Mouse (Mus musculus): ENCODE results near the gene Hist1h2ba.

The Hist1h2ba gene

DNA sequence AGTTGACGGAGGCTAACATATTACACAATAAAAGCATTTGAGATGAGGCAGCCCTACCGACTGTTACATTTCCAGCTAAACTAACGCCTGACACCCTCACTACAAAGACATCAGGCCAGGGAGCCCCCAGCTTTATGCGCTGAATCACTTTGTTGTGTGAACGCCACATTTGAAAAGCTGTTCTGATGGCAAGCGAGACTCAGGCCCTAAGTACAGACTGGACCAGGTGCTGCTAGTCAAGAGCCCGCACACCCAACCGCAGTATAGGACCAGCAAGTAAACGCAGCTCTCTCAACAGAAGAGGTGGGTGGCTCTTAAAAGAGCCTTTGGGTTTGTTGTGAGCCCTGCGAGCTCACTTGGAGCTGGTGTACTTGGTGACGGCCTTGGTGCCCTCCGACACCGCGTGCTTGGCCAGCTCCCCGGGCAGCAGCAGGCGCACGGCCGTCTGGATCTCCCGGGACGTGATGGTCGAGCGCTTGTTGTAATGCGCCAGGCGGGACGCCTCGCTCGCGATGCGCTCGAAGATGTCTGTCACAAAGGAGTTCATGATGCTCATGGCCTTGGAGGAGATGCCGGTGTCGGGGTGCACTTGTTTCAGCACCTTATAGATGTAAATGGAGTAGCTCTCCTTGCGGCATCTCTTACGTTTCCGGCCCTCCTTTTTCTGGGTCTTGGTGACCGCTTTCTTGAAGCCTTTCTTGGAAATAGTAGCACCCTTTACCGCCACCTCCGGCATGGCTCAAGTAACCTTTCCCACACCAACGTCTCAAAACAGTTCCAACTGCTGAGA is at the start of gene Hist1h2ba:
Gene Hist1h2ba (minus strand): TSS at position 736 of the 790 bp plus-strand sequence.
- DNase-seq, result no peak

DNA sequence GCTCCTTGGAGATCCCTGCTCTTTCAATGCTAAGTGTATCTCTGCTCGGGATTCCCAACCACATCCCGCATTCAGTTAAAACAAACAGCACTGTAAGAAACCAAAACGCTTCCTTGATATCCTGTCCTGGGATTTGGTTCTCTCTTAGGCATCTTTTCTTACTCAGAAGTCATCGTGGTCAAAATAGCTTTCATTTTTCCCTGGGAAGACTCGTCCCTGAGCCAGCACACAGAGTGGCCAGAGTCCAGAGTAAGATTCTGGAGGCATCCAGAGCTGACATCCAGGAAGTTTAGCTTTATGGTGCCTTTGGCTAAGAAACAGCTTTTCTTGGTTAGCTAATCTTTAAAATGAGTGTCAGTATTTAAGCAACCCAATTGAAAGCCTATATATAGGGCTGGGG is 38.3 kb upstream of the Hist1h2ba start:
- no peak for DNase-seq

DNA sequence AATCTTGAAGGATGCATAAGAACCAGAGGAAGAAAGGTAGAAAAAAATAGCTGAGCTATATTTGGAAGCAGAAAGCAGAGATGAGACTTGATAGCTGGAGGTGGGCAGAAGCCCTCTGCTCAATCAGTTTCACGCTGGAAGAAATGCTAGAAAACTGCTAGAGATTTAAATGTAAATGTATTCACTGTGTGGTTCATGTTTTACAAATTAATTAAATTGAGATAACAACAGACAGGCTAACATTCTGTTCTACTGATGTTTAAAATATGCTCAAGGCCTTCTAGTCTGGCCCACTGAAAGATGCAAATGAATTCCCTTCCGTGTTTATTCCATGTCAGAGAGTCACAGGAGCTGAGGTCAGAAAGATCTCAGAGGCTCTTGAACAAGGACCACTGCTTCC is 37.9 kb upstream of the Hist1h2ba start:
- no peak for DNase-seq

DNA sequence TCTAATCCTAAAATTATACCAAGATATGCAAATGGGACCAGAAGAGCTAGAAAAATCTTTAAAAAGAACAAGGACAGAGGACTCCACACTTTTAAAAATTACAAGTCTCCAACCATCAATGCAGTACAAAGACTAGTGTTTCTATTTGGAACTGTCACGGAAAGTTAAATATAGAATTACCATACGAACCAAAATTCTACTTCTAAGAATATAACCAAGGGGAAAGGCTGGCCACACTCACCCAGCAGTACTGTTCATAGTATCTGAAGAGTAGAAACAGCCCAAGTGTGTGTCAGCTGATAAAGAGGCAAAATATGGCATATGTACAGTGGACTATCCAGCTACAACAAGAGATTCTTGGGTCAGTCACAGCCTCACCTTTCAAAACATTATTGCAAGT is 31.0 kb upstream of the Hist1h2ba start:
- DNase-seq, result no peak

DNA sequence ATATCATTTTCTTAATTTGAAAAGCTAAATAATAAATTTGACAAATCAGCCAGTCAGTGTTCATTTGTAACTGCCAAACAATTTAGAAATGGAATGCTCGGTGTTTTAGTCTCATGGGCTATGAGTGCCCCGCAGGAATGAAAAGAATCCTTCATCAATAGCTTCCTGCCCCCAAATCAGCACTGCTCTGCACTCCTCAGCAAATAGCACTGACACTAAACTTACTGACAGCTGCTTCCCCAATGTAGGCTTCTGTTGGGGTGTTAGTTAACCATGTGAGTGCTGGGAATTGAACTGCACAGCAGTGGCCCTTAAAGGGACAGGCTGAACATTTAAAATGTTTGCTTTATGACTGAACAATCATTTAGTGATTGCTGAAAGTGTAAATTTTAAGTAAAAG is 25.8 kb upstream of the Hist1h2ba start:
- no peak for DNase-seq

DNA sequence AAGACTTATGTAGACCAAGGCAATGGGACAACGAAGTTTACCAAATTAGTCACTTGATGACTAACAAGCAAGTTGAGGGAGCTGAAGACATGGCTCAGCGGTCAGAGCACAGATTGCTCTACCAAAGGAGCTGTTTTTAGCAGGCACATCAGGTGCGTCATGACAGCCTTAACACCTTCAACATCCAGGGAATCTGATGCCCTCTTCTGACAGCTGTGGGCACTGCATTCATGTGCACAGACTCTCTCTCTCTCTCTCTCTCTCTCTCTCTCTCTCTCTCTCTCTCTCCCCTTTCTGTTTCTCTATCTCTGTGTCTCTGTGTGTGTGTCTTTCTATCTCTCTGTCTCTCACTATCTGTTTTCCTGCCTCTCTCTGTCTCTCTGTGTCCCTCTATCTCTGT is 17.0 kb upstream of the Hist1h2ba start:
- DNase-seq, result peak; percentile 61

DNA sequence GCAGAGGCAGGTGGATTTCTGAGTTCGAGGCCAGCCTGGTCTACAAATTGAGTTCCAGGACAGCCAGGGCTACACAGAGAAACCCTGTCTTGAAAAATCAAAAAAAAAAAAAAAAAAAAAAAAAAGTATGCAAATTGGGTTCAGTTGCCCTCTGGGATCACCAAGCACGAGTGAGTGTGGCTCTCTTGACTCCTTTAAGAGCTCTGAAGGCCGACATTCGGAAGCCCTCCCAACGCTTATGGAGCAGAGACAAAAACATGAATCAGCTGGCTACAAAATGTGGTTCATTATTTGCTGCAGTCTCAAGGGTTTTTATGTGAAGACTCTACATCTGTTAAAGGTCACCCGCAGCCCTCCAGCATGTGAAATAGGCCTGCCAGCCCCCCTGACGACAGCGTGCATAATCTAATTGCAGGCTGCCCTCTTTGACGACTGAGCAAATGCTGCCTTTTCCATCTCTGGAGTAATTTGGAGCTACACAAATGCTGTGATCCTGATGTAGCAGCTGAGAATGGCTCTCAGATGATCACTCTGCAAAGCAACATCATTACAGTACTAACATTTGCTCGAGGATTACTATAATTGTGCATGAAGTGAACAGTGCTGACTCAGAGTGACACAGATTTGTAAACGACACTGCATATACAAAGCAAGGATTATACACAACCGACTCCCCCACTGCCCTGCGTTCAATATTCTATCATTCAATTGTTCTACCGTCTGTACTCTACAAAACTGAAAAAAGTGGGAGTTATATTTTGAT is 15.7 kb upstream of the Hist1h2ba start:
- peak in 1 of 2 experiments; percentile 4 for DNase-seq

DNA sequence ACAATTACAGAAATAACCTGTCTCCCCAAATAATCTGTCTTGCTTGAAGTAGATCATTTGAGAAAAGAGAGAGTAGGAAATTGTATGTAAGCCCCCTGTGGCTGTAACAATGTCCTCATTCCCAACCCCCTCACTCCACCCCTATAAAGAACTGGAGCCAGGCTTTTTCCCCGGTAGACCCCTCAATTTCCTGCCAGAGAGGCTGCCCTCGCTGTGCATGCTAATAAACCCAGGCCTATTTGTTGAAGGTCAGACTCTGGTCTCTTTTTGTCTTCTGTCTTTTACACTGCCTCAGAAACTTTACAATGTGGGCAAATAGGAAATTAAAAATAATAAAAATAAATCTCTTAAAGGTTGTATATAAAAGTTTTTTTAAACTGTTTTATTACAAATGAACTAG is 12.3 kb upstream of the Hist1h2ba start:
- no peak for DNase-seq

DNA sequence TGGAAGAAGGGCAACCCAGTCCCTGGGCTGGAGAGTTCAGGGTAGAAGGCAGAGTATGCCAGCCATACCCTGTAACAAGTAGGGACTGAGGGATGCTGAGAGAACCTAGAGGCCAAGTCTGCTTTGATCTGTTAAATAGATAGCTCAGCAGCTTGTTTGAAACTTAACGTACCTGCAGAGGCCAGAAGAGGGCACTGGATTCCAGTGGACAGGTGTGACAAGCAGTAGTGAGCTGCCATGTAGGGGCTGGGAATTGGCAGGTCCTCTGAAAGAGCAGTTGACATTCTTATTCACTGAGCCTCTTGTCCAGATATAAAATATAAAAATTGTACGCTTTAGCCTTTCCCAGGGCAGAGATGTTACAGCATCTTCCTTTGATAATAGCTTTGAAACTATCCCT is 8.9 kb upstream of the Hist1h2ba start:
- peak in 1 of 2 experiments; percentile 17 for DNase-seq

DNA sequence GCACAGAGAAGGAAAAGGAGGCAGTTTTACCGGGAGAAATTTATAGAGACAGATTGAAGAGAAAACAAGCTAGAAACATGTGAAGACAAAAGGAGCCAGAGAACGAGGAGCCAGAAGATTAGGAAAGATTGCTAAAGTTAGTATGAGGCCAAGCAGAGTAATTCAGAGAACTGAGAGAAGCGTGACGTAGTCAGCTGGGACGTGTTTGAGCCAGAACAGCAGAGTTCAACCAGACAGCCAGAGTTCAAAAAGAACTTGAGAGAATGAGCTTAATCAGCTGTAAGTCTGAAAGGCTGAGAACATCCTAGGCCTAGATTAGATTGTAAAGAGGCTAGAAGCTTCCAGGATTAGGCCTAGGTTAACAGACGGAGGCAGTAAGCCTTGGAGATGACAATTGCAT is 6.3 kb upstream of the Hist1h2ba start:
- DNase-seq, result no peak

DNA sequence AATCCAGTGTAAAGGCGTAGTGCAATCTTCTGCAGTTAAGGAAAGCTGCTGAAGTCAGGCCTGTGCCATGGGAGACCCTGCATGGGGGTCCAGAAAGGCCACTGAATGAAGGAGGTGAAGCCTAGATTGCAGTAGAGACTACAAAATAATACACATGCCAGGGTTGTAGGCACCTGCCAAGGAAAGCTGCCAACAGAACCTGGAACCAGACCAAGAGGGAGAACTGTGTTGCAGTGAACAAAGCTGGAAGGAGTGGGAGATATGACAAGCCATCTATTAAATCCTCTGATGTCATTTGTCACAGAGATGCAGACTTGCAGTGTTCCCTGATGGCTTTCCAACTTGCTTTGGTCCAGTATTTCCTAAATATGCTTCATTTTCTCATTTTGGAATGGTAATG is 4.7 kb upstream of the Hist1h2ba start:
- DNase-seq, result no peak

DNA sequence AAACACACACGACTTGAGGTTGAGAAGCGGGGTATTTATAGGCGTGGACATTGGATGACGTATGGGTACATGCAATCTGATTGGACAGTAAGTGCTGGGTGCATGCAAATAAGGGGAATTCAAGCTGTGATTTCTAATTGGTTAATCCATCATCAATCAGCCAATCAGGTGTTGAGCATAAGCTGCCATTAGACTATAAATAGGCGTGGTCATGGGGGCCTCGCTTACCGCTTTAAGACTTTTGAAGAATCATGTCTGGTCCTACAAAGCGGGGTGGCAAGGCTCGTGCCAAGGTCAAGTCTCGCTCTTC is 210 bp upstream of the Hist1h2ba start, which contains the start of gene Hist1h2aa:
Gene Hist1h2aa (plus strand): TSS at position 252 of the 310 bp plus-strand sequence.
- no peak for DNase-seq

DNA sequence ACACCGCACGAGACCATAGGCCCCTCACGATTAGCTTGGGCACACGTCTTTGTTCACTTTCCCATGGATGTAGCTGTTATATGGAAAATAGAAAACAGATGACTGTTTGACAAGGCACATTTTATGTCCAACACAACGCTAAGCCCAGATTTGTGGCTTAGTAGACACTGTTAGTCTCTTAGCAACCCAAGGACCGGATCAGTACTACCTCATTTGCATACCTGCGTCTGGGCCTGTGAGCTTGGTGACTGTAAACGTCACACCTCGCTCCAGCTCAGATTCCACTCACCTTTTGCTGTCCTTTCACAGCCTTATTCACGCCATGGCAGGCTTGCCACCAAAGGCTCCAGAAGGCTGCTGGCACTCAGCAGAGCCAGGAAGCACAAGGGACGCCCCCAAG is 3.1 kb downstream of the Hist1h2ba start:
- DNase-seq, result no peak

DNA sequence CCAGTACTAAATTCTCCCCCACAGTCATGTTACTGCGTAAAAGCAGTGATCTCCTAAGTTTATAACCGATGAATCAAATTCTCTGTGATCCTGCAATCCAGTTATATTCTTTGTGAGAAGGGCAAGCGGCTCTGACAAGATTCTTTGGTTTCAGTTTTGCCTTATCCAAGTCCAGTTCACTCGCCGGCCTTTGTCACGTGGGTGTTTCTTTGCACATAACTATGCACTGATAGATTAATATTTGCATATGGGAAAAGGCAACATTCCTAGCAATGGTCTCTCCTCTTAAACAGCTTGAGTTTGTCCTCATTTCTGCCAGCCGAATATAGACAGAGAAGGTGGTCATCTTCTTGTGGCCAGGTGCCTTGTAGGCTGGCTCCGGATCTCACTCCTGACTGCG is 3.5 kb downstream of the Hist1h2ba start:
- no peak for DNase-seq

DNA sequence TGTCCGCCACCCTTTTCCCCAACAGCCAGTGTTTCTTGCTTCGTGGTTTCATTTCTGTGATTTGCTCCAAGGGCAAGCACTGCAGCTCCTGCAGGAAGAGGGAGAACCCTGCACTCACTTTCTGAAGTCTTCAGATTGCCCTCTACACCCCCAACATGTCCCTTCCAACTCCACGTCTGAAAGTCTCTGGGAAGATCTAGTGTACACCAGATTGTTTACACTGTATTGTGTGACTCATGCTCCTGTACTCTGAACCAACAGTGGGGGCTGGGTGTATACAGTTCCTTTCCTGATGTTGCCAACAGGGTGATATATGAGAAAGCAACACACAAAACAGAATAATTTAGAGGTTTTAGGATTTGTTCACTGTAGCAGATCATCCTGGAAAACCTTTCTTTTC is 5.3 kb downstream of the Hist1h2ba start:
- DNase-seq, result no peak

DNA sequence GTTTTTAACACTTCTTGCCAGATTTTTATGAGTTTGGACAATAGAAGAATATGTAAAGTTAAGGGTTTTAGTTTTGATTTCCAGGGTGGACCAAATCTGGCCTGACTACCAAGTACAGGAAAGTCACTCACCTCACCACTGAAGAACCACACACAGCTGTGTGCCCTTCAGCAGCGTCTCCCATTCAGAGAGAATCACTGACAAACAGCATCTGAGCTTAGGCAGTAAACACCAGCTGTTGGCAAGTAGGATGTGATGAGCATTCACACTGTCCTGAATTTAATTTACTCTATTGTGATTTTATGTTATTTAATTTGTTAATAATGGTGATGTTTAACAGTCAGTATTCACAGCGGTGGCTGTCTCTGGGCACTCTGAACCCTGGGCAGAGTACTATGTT is 8.2 kb downstream of the Hist1h2ba start:
- no peak for DNase-seq

DNA sequence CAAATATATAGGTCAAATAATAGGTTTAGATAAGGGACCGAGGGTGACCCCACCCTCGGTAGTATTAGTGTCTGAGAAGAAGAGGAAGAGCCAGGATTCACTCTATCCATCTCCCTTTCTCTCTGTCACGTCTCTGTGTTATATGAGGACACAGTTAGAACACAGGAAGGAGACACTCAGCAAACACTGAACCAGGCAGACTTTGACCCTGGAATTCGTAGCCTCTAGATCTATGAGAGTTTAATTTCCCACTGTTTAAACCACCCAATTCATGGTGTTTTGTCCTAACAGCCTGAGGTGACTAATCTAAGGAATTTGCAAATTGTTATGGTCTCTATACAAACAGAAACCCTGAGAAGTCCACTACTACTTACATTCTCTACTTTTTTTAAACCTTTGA is 16.3 kb downstream of the Hist1h2ba start:
- DNase-seq, result no peak

DNA sequence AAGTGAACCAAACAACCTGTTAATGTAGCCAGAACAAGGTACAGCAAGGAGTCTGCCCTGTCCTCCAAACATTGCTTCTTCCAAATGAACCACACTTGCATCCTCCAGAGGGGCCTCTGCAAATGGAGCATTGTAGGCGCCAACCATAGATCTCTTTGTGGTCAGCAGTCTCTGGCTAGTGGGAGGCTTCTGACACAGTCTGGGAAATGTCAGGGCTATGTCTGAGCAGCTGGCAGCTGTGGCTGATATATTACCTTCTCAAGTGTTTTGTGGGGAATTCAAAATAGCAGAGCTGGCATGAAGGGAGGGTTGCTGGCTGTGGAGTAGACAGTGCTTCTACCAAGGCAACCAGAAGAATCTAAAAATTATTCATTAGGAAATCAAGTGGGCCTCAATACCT is 17.8 kb downstream of the Hist1h2ba start:
- DNase-seq, result peak in 1 of 2 experiments; percentile 7

DNA sequence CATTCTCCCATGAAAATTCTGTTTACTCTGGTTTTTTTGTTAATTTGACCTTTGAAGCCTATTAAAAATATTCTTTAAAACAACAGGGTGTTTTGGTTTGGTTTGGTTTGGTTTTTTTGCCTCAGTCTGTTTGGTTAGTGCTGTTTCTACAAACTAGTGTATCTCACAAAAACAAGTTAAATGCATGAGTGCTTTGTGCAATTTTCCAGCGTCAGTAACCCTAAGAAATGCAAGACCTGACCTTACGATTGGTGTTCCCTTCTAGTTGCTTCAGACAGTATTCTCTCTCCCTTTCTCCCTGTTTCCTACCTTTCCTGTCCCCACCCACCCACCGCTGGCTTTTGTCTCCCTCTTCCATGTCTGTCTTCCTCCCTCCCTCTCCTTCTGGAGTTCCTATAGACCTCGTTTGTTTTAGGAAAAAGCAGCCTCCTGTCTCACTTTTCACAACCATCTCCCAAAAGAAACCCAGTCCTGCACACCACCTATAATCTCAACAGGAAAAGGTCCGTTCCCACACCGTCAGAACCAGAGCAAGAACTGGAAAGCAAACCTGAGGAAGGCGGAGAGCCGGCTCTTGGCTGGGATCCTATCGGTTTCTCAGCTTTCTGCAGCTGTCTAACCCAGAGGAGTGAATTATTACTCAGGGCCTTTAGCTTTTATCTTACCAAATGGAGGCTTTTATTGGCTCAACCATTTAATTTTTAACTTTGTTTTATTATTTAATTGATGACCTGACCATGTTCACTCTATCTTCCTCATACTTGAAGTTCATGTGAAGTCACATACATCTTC is 19.4 kb downstream of the Hist1h2ba start, which contains the start of gene Slc17a4:
Gene Slc17a4 (minus strand): TSS at position 634 of the 792 bp plus-strand sequence.
- DNase-seq, result peak; percentile 41 to 61

DNA sequence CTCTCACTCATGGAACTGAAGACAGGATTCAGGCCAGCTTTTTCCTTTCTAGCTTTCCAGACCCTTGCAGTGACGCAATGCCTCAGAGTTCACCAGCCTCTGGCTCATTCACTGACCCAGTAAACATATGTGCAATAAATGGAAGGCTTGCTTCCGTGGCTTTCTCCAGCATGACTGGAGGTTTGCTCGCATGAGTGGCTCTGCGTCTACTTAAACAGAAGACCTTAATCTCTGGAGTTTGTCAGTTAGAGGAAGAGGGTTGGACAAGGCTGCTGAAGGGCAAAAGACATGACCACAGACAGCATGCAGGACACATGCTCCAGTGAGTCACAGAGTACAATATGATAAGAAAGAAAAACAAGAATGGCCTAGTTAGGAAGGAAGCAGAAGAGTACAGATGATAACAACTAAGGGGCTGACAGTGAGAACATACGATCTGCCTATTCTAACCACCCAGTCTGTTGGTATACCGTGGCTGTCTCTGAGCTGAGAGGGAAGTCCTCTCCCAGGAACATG is 20.1 kb downstream of the Hist1h2ba start:
- DNase-seq, result peak; percentile 46 to 59

DNA sequence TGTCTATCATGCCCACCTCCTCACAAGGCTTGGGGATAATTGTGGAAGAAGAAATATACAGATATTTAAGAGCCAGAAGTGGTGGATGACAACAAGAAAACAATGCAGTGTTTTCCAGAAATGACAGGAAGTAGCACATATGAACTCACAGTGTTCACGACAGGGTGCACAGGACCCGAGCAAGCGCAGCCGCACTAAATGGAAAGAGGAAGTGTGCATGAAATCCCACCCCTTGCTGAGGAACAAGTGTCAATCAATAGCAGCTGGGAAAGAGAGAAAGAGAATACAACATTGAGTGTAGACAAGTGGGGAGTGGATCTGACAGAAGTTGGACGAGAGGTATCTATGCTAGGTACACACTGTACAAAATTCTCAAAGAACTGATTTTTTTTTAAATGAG is 22.6 kb downstream of the Hist1h2ba start:
- DNase-seq, result no peak

DNA sequence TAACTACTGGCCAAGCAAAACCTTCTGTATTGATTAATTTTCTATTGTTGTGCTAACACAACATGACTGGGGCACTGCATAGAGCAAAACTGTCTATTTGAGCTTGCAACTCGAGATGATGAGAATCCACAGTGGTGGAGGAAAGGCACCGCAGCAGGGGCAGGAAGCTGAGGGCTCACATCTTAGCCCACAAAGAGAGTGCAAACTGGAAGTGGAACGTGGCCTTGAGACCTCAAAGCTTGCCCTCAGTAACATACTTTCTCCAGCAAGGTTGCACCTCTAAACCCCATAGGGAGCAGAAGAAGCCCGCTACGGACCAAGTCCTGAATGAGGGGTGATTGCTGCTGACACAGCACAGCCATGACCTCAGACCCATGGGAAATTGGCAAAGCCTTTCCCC is 23.8 kb downstream of the Hist1h2ba start:
- DNase-seq, result no peak

DNA sequence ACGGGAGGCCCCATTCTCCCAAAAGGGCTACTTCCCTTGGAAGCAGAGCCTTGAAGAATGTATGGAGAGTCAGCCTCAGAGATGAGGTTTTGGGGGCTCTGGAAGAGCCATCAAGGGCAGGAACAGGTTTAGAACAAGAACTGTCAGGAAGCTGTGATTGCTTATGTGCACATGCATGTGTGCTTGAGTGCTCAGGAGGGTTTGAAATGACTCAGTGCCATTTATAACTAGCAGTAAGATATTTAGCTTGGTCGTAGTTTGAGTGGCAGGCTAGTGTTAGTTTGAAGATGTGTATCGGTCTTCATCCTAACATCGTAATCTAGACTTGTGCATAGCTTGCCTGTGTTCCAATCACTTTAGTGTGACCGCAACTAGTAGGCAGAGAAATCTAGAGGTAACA is 27.1 kb downstream of the Hist1h2ba start:
- no peak for DNase-seq
